Mouse (Mus musculus) lung, embryonic 14.5 days (tissue): Measurements from ENCODE around the gene Nmrk2. TPM values are rescaled to one million over a fixed set of nuclear protein-coding genes. Genes with fewer than 3 reads are reported as not detected.
A peak's percentile ranks its signal among the peaks of the same experiment; 100 is the strongest.

Experiments used
- ATAC-seq: fragments of 200-750 bp; cut with Nextera tagmentation; 2 replicates; pipeline ENCODE4 v1.8.0; 2017; ENCODE audit warnings: mild to moderate bottlenecking, moderate TSS enrichment, moderate library complexity; ENCODE audit not compliant: insufficient read depth
- DNase-seq: peaks from one replicate; pipeline ENCODE4 v3.0.0-alpha.2; 2015
- H3K27ac ChIP-seq: fragments of 300-500 bp; sonication (generic); 2 replicates; pipeline ENCODE4 v1.5.1; 2014; ENCODE audit warnings: low read depth, mild to moderate bottlenecking, moderate library complexity
- H3K27me3 ChIP-seq: fragments of 300-500 bp; sonication (generic); 2 replicates; pipeline ENCODE4 v1.6.1; 2014; ENCODE audit warnings: low read length, control low read depth; ENCODE audit not compliant: insufficient read depth
- H3K36me3 ChIP-seq: fragments of 300-500 bp; sonication (generic); 2 replicates; pipeline ENCODE4 v1.6.1; 2014; ENCODE audit warnings: control low read depth; ENCODE audit not compliant: insufficient read depth
- H3K4me1 ChIP-seq: fragments of 300-500 bp; sonication (generic); 2 replicates; pipeline ENCODE4 v1.6.1; 2014; ENCODE audit warnings: antibody characterized with exemption, control low read depth; ENCODE audit not compliant: insufficient read depth
- H3K4me2 ChIP-seq: fragments of 300-500 bp; sonication (generic); 2 replicates; pipeline ENCODE4 v1.6.1; 2014; ENCODE audit warnings: mild to moderate bottlenecking
- H3K4me3 ChIP-seq: fragments of 300-500 bp; sonication (generic); 2 replicates; pipeline ENCODE4 v1.5.1; 2014; ENCODE audit warnings: low read depth, low read length
- H3K9ac ChIP-seq: fragments of 300-500 bp; sonication (generic); 2 replicates; pipeline ENCODE4 v1.6.1; 2014
- H3K9me3 ChIP-seq: fragments of 300-500 bp; sonication (generic); 2 replicates; pipeline ENCODE4 v1.6.1; 2016; ENCODE audit warnings: low read depth, low read length, control low read depth
- CTCF ChIP-seq: IDR thresholded peaks from 2 replicates; pipeline ENCODE4 v1.5.1; 2016; ENCODE audit warnings: antibody characterized with exemption, low read depth
- WGBS: fragments of 180-500 bp; shearing (Covaris S2); extraction: QIAGEN DNeasy Blood & Tissue Kit; methylation state at CpG from one replicate; pipeline ENCODE4 v1.1.7; 2014; 5-methylcytosine and 5-hydroxymethylcytosine counted together
- polyA plus RNA-seq: library from polyadenylated mRNA; unstranded; fragments of >200 nt; fragmentation: Nextera tagmentation; extraction: Ambion mirVana; gene quantifications from 2 replicates; pipeline ENCODE4 v1.2.1, GENCODE M21; 2014

Nmrk2 gene
- polyA plus RNA-seq, 1 experiment from 2014 or later = not detected

GRCm38 (mm10) chr10:81240876-81241275 lies 39.0 kb upstream of the Nmrk2 start:
- peak; percentile 67 for TF ChIP-seq CTCF
- H3K9ac ChIP-seq = no peak overlapping the region
- no peak overlapping the region for H3K4me2 ChIP-seq
- no peak for ATAC-seq
- WGBS = 24% methylated on average over 13 of the region's 13 CpGs
- peaks cover 24% of the 10 kb centered on the region for H3K27me3 ChIP-seq
- no peaks in the 10 kb centered on the region for H3K36me3 ChIP-seq
- H3K4me1 ChIP-seq = no peaks in the 10 kb centered on the region
- H3K4me3 ChIP-seq = no peak overlapping the region
- no peaks in the 10 kb centered on the region for H3K9me3 ChIP-seq
- peak; percentile 82 for DNase-seq
- no peak overlapping the region for H3K27ac ChIP-seq

DNA sequence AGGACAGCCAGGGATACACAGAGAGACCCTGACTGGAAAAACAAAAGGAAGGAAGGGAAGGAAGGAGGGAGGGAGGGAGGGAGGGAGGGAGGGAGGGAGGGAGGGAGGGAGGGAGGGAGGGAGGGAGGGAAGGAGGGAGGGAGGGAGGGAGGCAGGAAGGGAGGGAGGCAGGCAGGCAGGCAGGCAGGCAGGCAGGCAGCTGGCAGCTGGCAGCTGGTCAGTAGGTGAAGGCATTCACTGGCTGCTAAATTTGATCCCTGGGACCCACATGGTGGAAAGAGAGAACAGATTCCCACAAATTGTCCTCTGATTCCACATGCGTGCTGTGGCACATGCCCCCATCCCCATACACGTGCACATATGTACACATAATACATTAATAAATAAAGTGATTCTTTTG lies 36.8 kb upstream of the Nmrk2 start:
- Histone ChIP-seq H3K9me3 (no peaks in the 10 kb centered on the region), H3K36me3 (no peaks in the 10 kb centered on the region), H3K4me3 (no peak overlapping the region), H3K9ac (no peak overlapping the region), H3K27ac (no peak overlapping the region), H3K27me3 (peaks cover 24% of the 10 kb centered on the region), H3K4me2 (no peak overlapping the region), H3K4me1 (peaks cover 1% of the 10 kb centered on the region; the same call in 1 of the 2 replicates)
- WGBS = 72% methylated on average over 2 of the region's 2 CpGs
- TF ChIP-seq CTCF = no peak
- no peak for ATAC-seq
- DNase-seq = no peak

GRCm38 (mm10) chr10:81236471-81237268 lies 34.8 kb upstream of the Nmrk2 start:
- no peak for TF ChIP-seq CTCF
- WGBS = 81% methylated on average over 12 of the region's 12 CpGs
- no peaks in the 10 kb centered on the region for H3K9me3 ChIP-seq

GRCm38 (mm10) chr10:81234206-81234605 lies 32.4 kb upstream of the Nmrk2 start:
- Histone ChIP-seq H3K9ac (no peak overlapping the region), H3K27ac (no peak overlapping the region; the same call in 1 of the 2 replicates), H3K4me3 (no peak overlapping the region), H3K27me3 (peaks cover 32% of the 10 kb centered on the region), H3K4me1 (peaks cover 4% of the 10 kb centered on the region; the same call in 1 of the 2 replicates), H3K9me3 (no peaks in the 10 kb centered on the region), H3K4me2 (no peak overlapping the region), H3K36me3 (no peaks in the 10 kb centered on the region)
- no peak for ATAC-seq
- 63% methylated on average over 6 of the region's 6 CpGs for WGBS
- no peak for TF ChIP-seq CTCF
- DNase-seq = no peak

More at GRCm38 (mm10) chr10:81236471-81237268, 34.8 kb upstream of the Nmrk2 start:
- DNase-seq (no peak), ATAC-seq (no peak)
- H3K9ac ChIP-seq = no peak overlapping the region
- H3K27ac ChIP-seq = no peak overlapping the region
- no peak overlapping the region for H3K4me3 ChIP-seq
- no peak overlapping the region for H3K4me2 ChIP-seq
- H3K27me3 ChIP-seq = peaks cover 26% of the 10 kb centered on the region
- H3K36me3 ChIP-seq = no peaks in the 10 kb centered on the region
- H3K4me1 ChIP-seq = peaks cover 4% of the 10 kb centered on the region; the same call in 1 of the 2 replicates

DNA sequence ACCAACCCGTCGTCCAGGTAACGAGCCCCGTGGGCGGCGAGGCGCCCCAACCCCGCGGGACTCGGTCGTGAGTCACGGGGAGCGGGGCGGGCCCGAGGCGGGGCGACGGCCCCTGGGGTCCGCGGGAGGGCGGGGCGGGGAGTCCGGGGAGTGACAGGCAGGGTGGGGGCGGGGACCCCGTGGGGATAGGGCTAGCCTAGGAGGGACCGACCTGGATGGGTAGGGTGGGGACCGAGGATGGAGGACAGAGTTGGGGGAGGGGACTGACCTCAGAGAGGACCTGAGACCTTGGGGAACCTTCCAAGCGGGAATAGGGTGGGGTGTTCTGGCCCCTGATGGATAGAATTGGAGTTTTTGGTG lies 31.4 kb upstream of the Nmrk2 start:
- no peaks in the 10 kb centered on the region for H3K9me3 ChIP-seq
- no peak for DNase-seq
- H3K36me3 ChIP-seq = no peaks in the 10 kb centered on the region
- under 1% methylated on average over 28 of the region's 28 CpGs for WGBS
- H3K4me1 ChIP-seq = peaks cover 4% of the 10 kb centered on the region; the same call in 1 of the 2 replicates
- no peak for TF ChIP-seq CTCF
- H3K27me3 ChIP-seq = peaks cover 36% of the 10 kb centered on the region
- ATAC-seq = peak; percentile 76
- no peak overlapping the region for H3K27ac ChIP-seq
- H3K4me2 ChIP-seq = peak overlapping the region; percentile 70
- H3K4me3 ChIP-seq = peak overlapping the region; percentile 69
- H3K9ac ChIP-seq = peak overlapping the region; percentile 72

DNA sequence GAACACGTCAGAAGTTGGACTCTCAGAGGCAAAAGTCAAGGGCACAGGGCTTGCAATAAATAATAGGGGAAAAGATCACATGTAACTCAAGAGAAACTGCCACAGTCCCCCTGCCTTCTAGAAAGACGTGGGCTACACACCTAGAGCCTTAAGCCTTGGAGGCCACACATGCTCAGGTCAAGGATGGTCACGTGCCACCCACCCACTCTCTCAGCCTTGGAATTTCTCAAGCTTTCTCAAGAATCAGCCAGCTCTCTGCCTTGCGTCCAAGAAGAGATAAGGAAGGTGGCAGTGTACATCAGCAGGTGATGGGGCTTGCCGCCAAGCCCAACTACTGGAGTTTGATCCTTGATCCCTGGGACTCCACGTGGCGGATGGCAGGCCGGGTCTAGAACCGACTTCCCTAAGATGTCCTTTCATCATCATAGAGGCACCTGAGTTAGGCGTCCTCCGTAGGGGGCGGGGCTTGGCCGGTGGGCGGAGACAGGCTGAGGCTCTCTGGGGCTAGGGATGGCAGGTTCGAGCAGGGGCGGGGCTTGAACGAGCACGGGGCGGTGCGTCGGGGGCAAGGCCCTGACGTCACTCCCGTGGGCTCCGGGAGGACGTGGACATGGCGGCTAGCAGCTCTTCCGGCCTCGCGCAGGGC lies 30.9 kb upstream of the Nmrk2 start, which contains the start of gene Zfr2:
Gene Zfr2 (plus strand): TSS at position 576 of the 646 bp plus-strand sequence.
- WGBS = 5% methylated on average over 29 of the region's 29 CpGs
- Histone ChIP-seq H3K27me3 (peaks cover 37% of the 10 kb centered on the region), H3K36me3 (no peaks in the 10 kb centered on the region), H3K9ac (peak within 1 kb of the TSS; percentile 72), H3K9me3 (no peaks in the 10 kb centered on the region), H3K4me3 (peak within 1 kb of the TSS; percentile 69), H3K4me2 (peak within 1 kb of the TSS; percentile 70), H3K4me1 (peaks cover 4% of the 10 kb centered on the region; the same call in 1 of the 2 replicates), H3K27ac (no peak within 1 kb of the TSS; the same call in 1 of the 2 replicates)
- TF ChIP-seq CTCF = no peak
- ATAC-seq = peak; percentile 87
- DNase-seq = peak; percentile 90

DNA sequence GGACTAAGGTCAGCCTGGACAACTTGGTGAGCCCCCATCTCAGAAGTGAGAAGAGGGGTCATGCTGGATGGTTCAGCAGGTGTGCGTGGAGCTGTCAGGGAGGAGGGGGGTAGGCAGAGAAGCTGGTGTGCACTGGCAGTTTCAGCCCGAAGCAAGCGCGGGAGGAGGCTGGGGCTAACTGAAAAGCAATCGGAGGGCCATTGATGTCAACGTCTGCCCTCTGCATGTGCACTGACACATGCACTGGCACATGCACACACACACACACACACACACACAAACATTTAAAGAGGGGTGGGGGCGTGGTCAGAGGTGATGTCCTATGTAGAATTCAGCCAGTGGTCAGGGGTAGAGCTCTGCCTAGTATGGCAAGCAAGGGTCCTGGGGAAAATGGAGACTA lies 29.6 kb upstream of the Nmrk2 start:
- peaks cover 37% of the 10 kb centered on the region for H3K27me3 ChIP-seq
- H3K4me3 ChIP-seq = no peak overlapping the region
- 55% methylated on average over 7 of the region's 7 CpGs for WGBS
- no peaks in the 10 kb centered on the region for H3K9me3 ChIP-seq
- DNase-seq (no peak), ATAC-seq (no peak)
- no peak for TF ChIP-seq CTCF
- H3K36me3 ChIP-seq = no peaks in the 10 kb centered on the region
- H3K9ac ChIP-seq = no peak overlapping the region
- H3K27ac ChIP-seq = no peak overlapping the region
- peaks cover 4% of the 10 kb centered on the region; the same call in 1 of the 2 replicates for H3K4me1 ChIP-seq
- H3K4me2 ChIP-seq = no peak overlapping the region
